In genomic region chr14:44891387-44892132, GRCm38 (mm10) we compare ENCODE assay signal across 24 mouse cellular contexts. TPM values are rescaled to one million over a fixed set of nuclear protein-coding genes. Genes with fewer than 3 reads are reported as not detected.
"Had no signal": no experiment of that assay in that cellular context is flagged by ENCODE, and none has a peak within 500 bp of the region (broad histone marks: within the 10 kb centered on the region; RNA-seq: fewer than 3 reads in every experiment).

No protein-coding gene starts in this region.

- H3K9me3 ChIP-seq: kidney, embryonic 15.5 days; limb, embryonic 13.5 days; liver, embryonic 13.5 days; midbrain, embryonic 12.5 days; midbrain, embryonic 15.5 days; neural tube, embryonic 13.5 days had no signal

- H3K9ac ChIP-seq: kidney, embryonic 15.5 days; limb, embryonic 13.5 days; liver, embryonic 13.5 days; lung, embryonic 14.5 days; midbrain, embryonic 12.5 days; midbrain, embryonic 15.5 days; neural tube, embryonic 13.5 days had no signal

- H3K4me3 ChIP-seq: kidney, embryonic 15.5 days; limb, embryonic 13.5 days; liver, embryonic 13.5 days; midbrain, embryonic 12.5 days; midbrain, embryonic 15.5 days; myocyte; neural tube, embryonic 13.5 days had no signal

- H3K27ac ChIP-seq: kidney, embryonic 15.5 days; limb, embryonic 13.5 days; liver, embryonic 13.5 days; midbrain, embryonic 12.5 days; midbrain, embryonic 15.5 days; neural tube, embryonic 13.5 days had no signal

- H3K36me3 ChIP-seq: kidney, embryonic 15.5 days; limb, embryonic 13.5 days; liver, embryonic 13.5 days; midbrain, embryonic 12.5 days; midbrain, embryonic 15.5 days; neural tube, embryonic 13.5 days had no signal

- ATAC-seq: lung, postnatal 0 days; midbrain, embryonic 15.5 days had no signal

- H3K4me1 ChIP-seq: kidney, embryonic 15.5 days; limb, embryonic 13.5 days; liver, embryonic 13.5 days; midbrain, embryonic 12.5 days; midbrain, embryonic 15.5 days; neural tube, embryonic 13.5 days had no signal

- DNase-seq: kidney, adult 11 months; kidney, adult 8-10 months; kidney, postnatal 10 days; kidney, postnatal 36 days; left cerebral cortex, postnatal 4 days; liver; liver, embryonic 13.5 days; lung, embryonic 14.5 days; lung, postnatal 36 days; right cerebral cortex, adult 18-20 months; right cerebral cortex, postnatal 14 days; right cerebral cortex, postnatal 4 days; spleen, adult 18-20 months; thymus, adult 18-20 months; thymus, postnatal 36 days had no signal

- H3K4me2 ChIP-seq: kidney, embryonic 15.5 days; limb, embryonic 13.5 days; liver, embryonic 13.5 days; lung, embryonic 14.5 days; midbrain, embryonic 12.5 days; midbrain, embryonic 15.5 days; neural tube, embryonic 13.5 days had no signal

- H3K27me3 ChIP-seq: kidney, embryonic 15.5 days; limb, embryonic 13.5 days; liver, embryonic 13.5 days; midbrain, embryonic 12.5 days; midbrain, embryonic 15.5 days; neural tube, embryonic 13.5 days had no signal

RNA-seq across cellular contexts. Expression of gene Ptgdr, which starts 32.4 kb away (rescaled TPM):
- total RNA-seq: monocyte, adult 5-6 weeks had no signal
- polyA plus RNA-seq: kidney, embryonic 15.5 days; liver, embryonic 13.5 days; liver, embryonic 16.5 days; myocyte had no signal
